ENCODE assay signal across 17 mouse cellular contexts in the genomic region with DNA sequence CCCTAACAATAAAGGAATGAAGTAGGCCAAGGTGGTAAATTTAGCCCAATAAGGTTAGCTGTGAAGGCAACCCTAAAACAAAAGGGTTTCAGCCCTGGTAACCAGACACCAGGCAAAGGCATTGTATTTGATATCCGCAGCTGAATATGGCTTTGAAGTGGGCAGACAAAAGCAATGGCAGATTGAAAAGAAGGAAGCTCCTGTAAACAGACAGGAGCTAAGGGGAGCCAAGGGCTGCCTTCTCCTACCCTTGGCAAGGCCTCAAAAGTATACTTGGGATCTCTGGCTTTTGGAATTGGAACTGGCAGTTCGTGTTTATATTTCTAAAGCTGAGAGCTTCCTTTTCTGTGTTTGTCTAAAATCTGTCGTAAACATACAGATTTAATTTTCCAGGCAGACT. TPM values are rescaled to one million over a fixed set of nuclear protein-coding genes. Genes with fewer than 3 reads are reported as not detected.
DNase-seq lines count a peak whose midpoint lies in the region; ATAC-seq and TF ChIP-seq lines count a peak whose summit lies in the region.
"Had no signal": no experiment of that assay in that cellular context is flagged by ENCODE, and none has a peak within 500 bp of the region (broad histone marks: within the 10 kb centered on the region; RNA-seq: fewer than 3 reads in every experiment).

No protein-coding gene starts in this region.

- ATAC-seq in forebrain, embryonic 16.5 days: 0 out of 2 replicates have a peak, but pooled peaks have one; percentile 23
- ATAC-seq in lung, embryonic 14.5 days (ENCODE audit: insufficient read depth): no peak
- no peak for ATAC-seq in hindbrain, embryonic 11.5 days (ENCODE audit: low FRiP score)
- ATAC-seq: forebrain, embryonic 15.5 days had no signal

- no peak overlapping the region for H3K4me2 ChIP-seq in forebrain, embryonic 16.5 days (ENCODE audit: low read length)
- H3K4me2 ChIP-seq in lung, embryonic 14.5 days: no peak overlapping the region
- H3K4me2 ChIP-seq in hindbrain, embryonic 11.5 days (replicated peaks; ENCODE audit: low read depth, low read length): no peak overlapping the region
- H3K4me2 ChIP-seq: embryonic facial prominence, embryonic 12.5 days; forebrain, embryonic 15.5 days had no signal

- no peak for TF ChIP-seq POLR2A in brain, embryonic 14.5 days (IDR thresholded peaks at IDR 0.05; ENCODE audit: borderline replicate concordance, extremely low read depth, insufficient read depth, insufficient read length, poor library complexity, severe bottlenecking)

- 0 out of 2 replicates have a peak overlapping the region, but pooled peaks have one; percentile 15 for H3K27ac ChIP-seq in forebrain, embryonic 16.5 days (ENCODE audit: low read length)
- no peak overlapping the region for H3K27ac ChIP-seq in forebrain, embryonic 10.5 days
- H3K27ac ChIP-seq in lung, embryonic 14.5 days (ENCODE audit: low read depth): no peak overlapping the region
- no peak overlapping the region for H3K27ac ChIP-seq in hindbrain, embryonic 11.5 days (ENCODE audit: low read depth, low read length)
- H3K27ac ChIP-seq: embryonic facial prominence, embryonic 10.5 days; embryonic facial prominence, embryonic 12.5 days; forebrain, embryonic 15.5 days had no signal

- no peaks in the 10 kb centered on the region for H3K27me3 ChIP-seq in forebrain, embryonic 16.5 days (replicated peaks; ENCODE audit: control insufficient read depth, insufficient read depth, low read length)
- no peaks in the 10 kb centered on the region for H3K27me3 ChIP-seq in forebrain, embryonic 10.5 days (ENCODE audit: poor library complexity, severe bottlenecking)
- H3K27me3 ChIP-seq in lung, embryonic 14.5 days (ENCODE audit: insufficient read depth, low read length): no peaks in the 10 kb centered on the region
- no peaks in the 10 kb centered on the region for H3K27me3 ChIP-seq in hindbrain, embryonic 11.5 days (ENCODE audit: control insufficient read depth, insufficient read depth, low read length)
- H3K27me3 ChIP-seq: embryonic facial prominence, embryonic 12.5 days; forebrain, embryonic 15.5 days had no signal

- no peaks in the 10 kb centered on the region for H3K9me3 ChIP-seq in forebrain, embryonic 16.5 days (ENCODE audit: control insufficient read depth, low read length)
- H3K9me3 ChIP-seq in forebrain, embryonic 10.5 days: no peaks in the 10 kb centered on the region; the same call in 1 of the 2 replicates
- no peaks in the 10 kb centered on the region for H3K9me3 ChIP-seq in lung, embryonic 14.5 days (ENCODE audit: low read depth, low read length)
- no peaks in the 10 kb centered on the region for H3K9me3 ChIP-seq in hindbrain, embryonic 11.5 days (ENCODE audit: control insufficient read depth, low read length)
- H3K9me3 ChIP-seq: embryonic facial prominence, embryonic 10.5 days; embryonic facial prominence, embryonic 12.5 days; forebrain, embryonic 15.5 days had no signal

- TF ChIP-seq CTCF in lung, embryonic 14.5 days (IDR thresholded peaks at IDR 0.05; ENCODE audit: low read depth): no peak
- TF ChIP-seq CTCF in brain, embryonic 14.5 days (IDR thresholded peaks at IDR 0.05; ENCODE audit: borderline replicate concordance, extremely low read depth, insufficient read depth, insufficient read length): no peak

- no peaks in the 10 kb centered on the region for H3K36me3 ChIP-seq in forebrain, embryonic 16.5 days (ENCODE audit: control insufficient read depth, insufficient read depth)
- no peaks in the 10 kb centered on the region for H3K36me3 ChIP-seq in forebrain, embryonic 10.5 days (replicated peaks)
- H3K36me3 ChIP-seq in lung, embryonic 14.5 days (ENCODE audit: insufficient read depth): no peaks in the 10 kb centered on the region
- no peaks in the 10 kb centered on the region for H3K36me3 ChIP-seq in hindbrain, embryonic 11.5 days (ENCODE audit: control insufficient read depth, insufficient read depth, low read length)
- H3K36me3 ChIP-seq: embryonic facial prominence, embryonic 10.5 days; embryonic facial prominence, embryonic 12.5 days; forebrain, embryonic 15.5 days had no signal

- H3K4me3 ChIP-seq in forebrain, embryonic 16.5 days (replicated peaks; ENCODE audit: low read length): no peak overlapping the region
- H3K4me3 ChIP-seq in forebrain, embryonic 10.5 days: no peak overlapping the region
- no peak overlapping the region for H3K4me3 ChIP-seq in lung, embryonic 14.5 days (ENCODE audit: low read depth, low read length)
- no peak overlapping the region for H3K4me3 ChIP-seq in hindbrain, embryonic 11.5 days (ENCODE audit: low read depth, low read length)
- H3K4me3 ChIP-seq: embryonic facial prominence, embryonic 10.5 days; embryonic facial prominence, embryonic 12.5 days; forebrain, embryonic 15.5 days had no signal

- WGBS in forebrain, embryonic 16.5 days: 49% methylated on average over 3 of the region's 3 CpGs
- 75% methylated on average over 3 of the region's 3 CpGs for WGBS in forebrain, embryonic 10.5 days
- WGBS in lung, embryonic 14.5 days: 63% methylated on average over 3 of the region's 3 CpGs
- 65% methylated on average over 3 of the region's 3 CpGs for WGBS in hindbrain, embryonic 11.5 days

- H3K4me1 ChIP-seq in forebrain, embryonic 16.5 days (replicated peaks; ENCODE audit: control insufficient read depth, insufficient read depth, low read length): peaks cover 2% of the 10 kb centered on the region; the same call in 1 of the 2 replicates
- 0 out of 2 replicates have a peak, but pooled peaks cover 3% of the 10 kb centered on the region for H3K4me1 ChIP-seq in forebrain, embryonic 10.5 days
- H3K4me1 ChIP-seq in lung, embryonic 14.5 days (ENCODE audit: insufficient read depth): no peaks in the 10 kb centered on the region
- H3K4me1 ChIP-seq in hindbrain, embryonic 11.5 days (replicated peaks; ENCODE audit: control insufficient read depth, insufficient read depth, low read length): no peaks in the 10 kb centered on the region
- H3K4me1 ChIP-seq: embryonic facial prominence, embryonic 10.5 days; embryonic facial prominence, embryonic 12.5 days; forebrain, embryonic 15.5 days had no signal

- H3K9ac ChIP-seq in forebrain, embryonic 16.5 days (replicated peaks; ENCODE audit: low read depth, low read length): no peak overlapping the region
- no peak overlapping the region for H3K9ac ChIP-seq in lung, embryonic 14.5 days
- no peak overlapping the region for H3K9ac ChIP-seq in hindbrain, embryonic 11.5 days (ENCODE audit: low read depth, low read length)
- H3K9ac ChIP-seq: embryonic facial prominence, embryonic 12.5 days; forebrain, embryonic 15.5 days had no signal

- DNase-seq in forebrain, embryonic 10.5 days (ENCODE audit: extremely low spot score, low spot score): no peak
- DNase-seq in lung, embryonic 14.5 days: peak; percentile 40
- no peak for DNase-seq in lung, postnatal 4 days
- DNase-seq in brain, embryonic 14.5 days (ENCODE audit: low read depth): peak; percentile 58
- no peak for DNase-seq in hindbrain, embryonic 11.5 days (ENCODE audit: low spot score)
- DNase-seq: adrenal gland, adult 2 months; adrenal gland, postnatal 10 days; adrenal gland, postnatal 25 days; cerebellum, adult 11-12 months; cerebellum, adult 2 months; cerebellum, adult 9-10 months; cerebellum, postnatal 10 days; cerebellum, postnatal 25 days had no signal

RNA-seq across cellular contexts. Expression of gene Sorbs2, which starts 21.3 kb away (rescaled TPM):
- polyA plus RNA-seq in forebrain, embryonic 16.5 days (2015; fragmentation: Nextera tagmentation; extraction: Ambion mirVana): 79.8 and 92.6 TPM in 2 replicates
- polyA plus RNA-seq in forebrain, embryonic 10.5 days (2016; fragmentation: Nextera tagmentation; extraction: Ambion mirVana): 35.8 and 48.3 TPM in 2 replicates
- polyA plus RNA-seq in lung, embryonic 14.5 days (2014; fragmentation: Nextera tagmentation; extraction: Ambion mirVana): 23.3 and 26.2 TPM in 2 replicates
- 78.0 and 81.7 TPM in 2 replicates for polyA plus RNA-seq in brain, embryonic 14.5 days (2012; rRNA removed)
- polyA plus RNA-seq in hindbrain, embryonic 11.5 days (2014; fragmentation: Nextera tagmentation; extraction: Ambion mirVana): 54.9 and 66.1 TPM in 2 replicates

Comparison
In these comparisons a context has a peak if more than half of its experiments do, and no peak if none do; other contexts are left out.
1. DNase-seq: peak in lung, embryonic 14.5 days (single experiment) and brain, embryonic 14.5 days (single experiment); none in forebrain, embryonic 10.5 days (single experiment), lung, postnatal 4 days (0 of 2) and hindbrain, embryonic 11.5 days (single experiment).